Mouse (Mus musculus) forebrain, embryonic 10.5 days (tissue): ENCODE measurements around the gene Cda. TPM values are rescaled to one million over a fixed set of nuclear protein-coding genes. Genes with fewer than 3 reads are reported as not detected.

Experiments used
- microRNA-seq: library from miRNA; unstranded; fragments of <30 nt; microRNA quantifications from one replicate; pipeline ENCODE4, GENCODE M21; 2017
- polyA plus RNA-seq: library from polyadenylated mRNA; unstranded; fragments of >200 nt; fragmentation: Nextera tagmentation; extraction: Ambion mirVana; gene quantifications from 2 replicates; pipeline ENCODE4 v1.2.1, GENCODE M21; 2016

Cda gene
- polyA plus RNA-seq, 1 experiment from 2014 or later = 2.1 TPM

Small RNA genes lying within 50 kb of the gene (microRNA-seq; reads per million reads assigned to microRNA genes)
- gene Gm27646 (not detected), gene Mir7019 (not detected)

Other genes with a start within 250 kb of the Cda start
- 147 and 152 TPM in 2 replicates for gene Hp1bp3, start 151.7 kb downstream of the Cda start, polyA plus RNA-seq
- 0.23 and 0.47 TPM in 2 replicates for gene Sh2d5, start 117.6 kb downstream of the Cda start, polyA plus RNA-seq
- gene Kif17, start 117.6 kb downstream of the Cda start, polyA plus RNA-seq = 0.25 and 0.39 TPM in 2 replicates
- 279 and 281 TPM in 2 replicates for gene Ddost, start 63.3 kb downstream of the Cda start, polyA plus RNA-seq
- 24.6 and 26.7 TPM in 2 replicates for gene Pink1, start 41.7 kb downstream of the Cda start, polyA plus RNA-seq
- not detected in 2 replicates for gene Fam43b, start 28.5 kb upstream of the Cda start, polyA plus RNA-seq
- 21.2 and 22.7 TPM in 2 replicates for gene Mul1, start 66.7 kb upstream of the Cda start, polyA plus RNA-seq
- gene Camk2n1, start 86.3 kb upstream of the Cda start, polyA plus RNA-seq = 0.96 and 0.98 TPM in 2 replicates